Mouse (Mus musculus): ENCODE results near the gene Fh1. TPM values are rescaled to one million over a fixed set of nuclear protein-coding genes. Genes with fewer than 3 reads are reported as not detected.

Fh1 gene
- 122 and 124 TPM in 2 replicates for polyA plus RNA-seq (2016; fragmentation: Nextera tagmentation; extraction: Ambion mirVana)

GRCm38 (mm10) chr1:175625257-175625879 is at the start of gene Fh1:
Fh1 (minus strand) TSS chr1:175625635.
- Histone ChIP-seq H3K27me3 (replicated peaks; ENCODE audit: low read depth, poor library complexity, severe bottlenecking) (no peaks in the 10 kb centered on the region), H3K36me3 (replicated peaks) (peaks cover 2% of the 10 kb centered on the region), H3K4me1 (peaks cover 15% of the 10 kb centered on the region), H3K4me3 (peak within 1 kb of the TSS; percentile 95), H3K27ac (replicated peaks) (peak within 1 kb of the TSS; percentile 93), H3K9me3 (no peaks in the 10 kb centered on the region)
- peak; percentile 95 for DNase-seq (ENCODE audit: low spot score)
- under 1% methylated on average over 58 of the region's 58 CpGs for WGBS

- no peaks in the 10 kb centered on the region for H3K36me3 ChIP-seq (replicated peaks)
- no peak overlapping the region for H3K4me3 ChIP-seq
- DNase-seq (ENCODE audit: low spot score): no peak
- H3K4me1 ChIP-seq: no peaks in the 10 kb centered on the region
- WGBS: 88% methylated on average over 6 of the region's 6 CpGs
- H3K27ac ChIP-seq (replicated peaks): no peak overlapping the region
- no peaks in the 10 kb centered on the region for H3K9me3 ChIP-seq
- no peaks in the 10 kb centered on the region for H3K27me3 ChIP-seq (replicated peaks; ENCODE audit: low read depth, poor library complexity, severe bottlenecking)
Observed at GRCm38 (mm10) chr1:175675116-175675515, 49.7 kb upstream of the Fh1 start.

GRCm38 (mm10) chr1:175673563-175674325 is 48.3 kb upstream of the Fh1 start:
- Histone ChIP-seq H3K27ac (replicated peaks) (no peak overlapping the region), H3K9me3 (no peaks in the 10 kb centered on the region), H3K36me3 (replicated peaks) (no peaks in the 10 kb centered on the region), H3K4me1 (no peaks in the 10 kb centered on the region), H3K27me3 (replicated peaks; ENCODE audit: low read depth, poor library complexity, severe bottlenecking) (no peaks in the 10 kb centered on the region), H3K4me3 (no peak overlapping the region)
- 82% methylated on average over 7 of the region's 7 CpGs for WGBS
- no peak for DNase-seq (ENCODE audit: low spot score)

GRCm38 (mm10) chr1:175671626-175672025 is 46.2 kb upstream of the Fh1 start:
- H3K9me3 ChIP-seq: no peaks in the 10 kb centered on the region
- 48% methylated on average over 1 of the region's 1 CpGs for WGBS

GRCm38 (mm10) chr1:175670042-175670441 is 44.6 kb upstream of the Fh1 start:
- Histone ChIP-seq H3K36me3 (replicated peaks) (no peaks in the 10 kb centered on the region), H3K9me3 (no peaks in the 10 kb centered on the region), H3K27ac (replicated peaks) (no peak overlapping the region), H3K4me3 (no peak overlapping the region), H3K4me1 (no peaks in the 10 kb centered on the region), H3K27me3 (replicated peaks; ENCODE audit: low read depth, poor library complexity, severe bottlenecking) (no peaks in the 10 kb centered on the region)
- 76% methylated on average over 7 of the region's 7 CpGs for WGBS
- no peak for DNase-seq (ENCODE audit: low spot score)

More at GRCm38 (mm10) chr1:175671626-175672025, 46.2 kb upstream of the Fh1 start:
- Histone ChIP-seq H3K27me3 (replicated peaks; ENCODE audit: low read depth, poor library complexity, severe bottlenecking) (no peaks in the 10 kb centered on the region), H3K27ac (replicated peaks) (no peak overlapping the region), H3K4me1 (no peaks in the 10 kb centered on the region), H3K36me3 (replicated peaks) (no peaks in the 10 kb centered on the region), H3K4me3 (no peak overlapping the region)
- DNase-seq (ENCODE audit: low spot score): no peak

- Histone ChIP-seq H3K27me3 (replicated peaks; ENCODE audit: low read depth, poor library complexity, severe bottlenecking) (no peaks in the 10 kb centered on the region), H3K27ac (replicated peaks) (no peak overlapping the region), H3K36me3 (replicated peaks) (no peaks in the 10 kb centered on the region), H3K4me3 (no peak overlapping the region), H3K9me3 (no peaks in the 10 kb centered on the region), H3K4me1 (no peaks in the 10 kb centered on the region)
- 91% methylated on average over 3 of the region's 3 CpGs for WGBS
- DNase-seq (ENCODE audit: low spot score): no peak
Observed at GRCm38 (mm10) chr1:175669456-175669855, 44.0 kb upstream of the Fh1 start.

- peak; percentile 30 for DNase-seq (ENCODE audit: low spot score)
- H3K4me3 ChIP-seq: no peak overlapping the region
- no peak overlapping the region for H3K27ac ChIP-seq (replicated peaks)
- WGBS: 82% methylated on average over 5 of the region's 5 CpGs
- H3K27me3 ChIP-seq (replicated peaks; ENCODE audit: low read depth, poor library complexity, severe bottlenecking): no peaks in the 10 kb centered on the region
- H3K4me1 ChIP-seq: no peaks in the 10 kb centered on the region
- no peaks in the 10 kb centered on the region for H3K9me3 ChIP-seq
- H3K36me3 ChIP-seq (replicated peaks): no peaks in the 10 kb centered on the region
Observed at GRCm38 (mm10) chr1:175668666-175669405, 43.4 kb upstream of the Fh1 start.

GRCm38 (mm10) chr1:175659900-175660299 is 34.5 kb upstream of the Fh1 start:
- no peak for DNase-seq (ENCODE audit: low spot score)
- Histone ChIP-seq H3K27ac (replicated peaks) (no peak overlapping the region), H3K27me3 (replicated peaks; ENCODE audit: low read depth, poor library complexity, severe bottlenecking) (no peaks in the 10 kb centered on the region), H3K4me3 (no peak overlapping the region), H3K4me1 (no peaks in the 10 kb centered on the region), H3K9me3 (no peaks in the 10 kb centered on the region), H3K36me3 (replicated peaks) (peaks cover 11% of the 10 kb centered on the region)
- WGBS: 94% methylated on average over 4 of the region's 4 CpGs

- WGBS: 91% methylated on average over 4 of the region's 4 CpGs
- Histone ChIP-seq H3K4me3 (no peak overlapping the region), H3K36me3 (replicated peaks) (no peaks in the 10 kb centered on the region), H3K9me3 (no peaks in the 10 kb centered on the region), H3K27ac (replicated peaks) (no peak overlapping the region), H3K27me3 (replicated peaks; ENCODE audit: low read depth, poor library complexity, severe bottlenecking) (no peaks in the 10 kb centered on the region), H3K4me1 (no peaks in the 10 kb centered on the region)
- no peak for DNase-seq (ENCODE audit: low spot score)
Observed at GRCm38 (mm10) chr1:175648615-175649014, 23.2 kb upstream of the Fh1 start.

GRCm38 (mm10) chr1:175646952-175647351 is 21.5 kb upstream of the Fh1 start:
- DNase-seq (ENCODE audit: low spot score): no peak
- no peaks in the 10 kb centered on the region for H3K9me3 ChIP-seq
- no peaks in the 10 kb centered on the region for H3K4me1 ChIP-seq
- H3K4me3 ChIP-seq: no peak overlapping the region
- no peaks in the 10 kb centered on the region for H3K36me3 ChIP-seq (replicated peaks)
- no peaks in the 10 kb centered on the region for H3K27me3 ChIP-seq (replicated peaks; ENCODE audit: low read depth, poor library complexity, severe bottlenecking)
- WGBS: 74% methylated on average over 9 of the region's 9 CpGs
- no peak overlapping the region for H3K27ac ChIP-seq (replicated peaks)

- Histone ChIP-seq H3K4me3 (no peak overlapping the region), H3K36me3 (replicated peaks) (no peaks in the 10 kb centered on the region), H3K27ac (replicated peaks) (no peak overlapping the region), H3K27me3 (replicated peaks; ENCODE audit: low read depth, poor library complexity, severe bottlenecking) (no peaks in the 10 kb centered on the region), H3K9me3 (no peaks in the 10 kb centered on the region), H3K4me1 (no peaks in the 10 kb centered on the region)
- DNase-seq (ENCODE audit: low spot score): no peak
- WGBS: 75% methylated on average over 5 of the region's 5 CpGs
Observed at GRCm38 (mm10) chr1:175643496-175644265, 18.2 kb upstream of the Fh1 start.

Measured in embryonic facial prominence, embryonic 10.5 days (tissue).